Mouse (Mus musculus) c-Kit-negative CD71-positive TER-119-positive erythroid progenitor cells, embryonic 14.5 days (primary cell): Measurements from ENCODE around the gene Klrb1c.
"Not testable (repeated sequence)": the region's sequence is repeated elsewhere in the genome, so short reads cannot be mapped to it uniquely, and the experiment has no call there.

ENCODE experiments used
- DNase-seq: peaks from one replicate; pipeline ENCODE4 v3.0.0-alpha.2; 2013; ENCODE audit warnings: low read depth, low spot score

Gene Klrb1c

DNA sequence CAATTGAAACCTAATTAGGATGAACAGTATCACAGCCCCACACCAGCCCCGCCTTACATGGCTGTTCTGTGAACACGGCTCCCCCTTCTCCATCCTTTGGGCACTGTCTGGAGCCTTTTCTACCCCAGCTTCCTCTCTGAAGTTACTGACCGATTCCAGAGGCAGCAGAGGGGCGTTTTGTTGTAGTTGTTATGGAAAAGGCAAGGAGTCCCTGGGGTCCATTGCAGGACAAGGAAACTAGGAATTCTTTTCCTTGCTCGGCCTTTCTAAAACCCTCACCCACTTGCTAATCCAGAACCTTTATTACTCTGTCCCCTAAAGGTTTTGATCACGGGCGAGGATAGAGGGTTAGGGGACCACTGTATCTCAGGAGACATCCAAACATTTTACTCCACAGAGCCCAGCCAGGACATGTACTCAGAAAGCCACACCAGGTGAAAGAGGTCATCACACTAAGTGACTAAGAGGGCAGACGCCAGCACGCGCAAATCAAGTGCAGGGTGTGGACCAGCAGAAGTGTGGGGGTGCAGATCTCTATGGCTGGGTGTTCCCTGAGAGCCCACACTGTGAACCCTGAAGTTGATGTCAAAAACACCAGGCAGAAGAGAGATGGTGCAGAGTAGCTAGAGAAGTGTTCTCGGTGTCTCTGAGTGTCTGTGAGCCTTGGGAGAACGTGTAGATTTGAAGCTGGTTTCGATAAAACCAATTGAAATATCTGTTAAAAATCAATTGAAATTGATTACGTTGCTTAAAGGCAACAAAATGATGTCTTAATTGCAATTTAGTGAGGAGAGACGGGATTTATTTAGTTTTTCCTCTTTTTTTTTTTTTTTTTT, 9.1 kb upstream of the Klrb1c start:
- DNase-seq = no peak

DNA sequence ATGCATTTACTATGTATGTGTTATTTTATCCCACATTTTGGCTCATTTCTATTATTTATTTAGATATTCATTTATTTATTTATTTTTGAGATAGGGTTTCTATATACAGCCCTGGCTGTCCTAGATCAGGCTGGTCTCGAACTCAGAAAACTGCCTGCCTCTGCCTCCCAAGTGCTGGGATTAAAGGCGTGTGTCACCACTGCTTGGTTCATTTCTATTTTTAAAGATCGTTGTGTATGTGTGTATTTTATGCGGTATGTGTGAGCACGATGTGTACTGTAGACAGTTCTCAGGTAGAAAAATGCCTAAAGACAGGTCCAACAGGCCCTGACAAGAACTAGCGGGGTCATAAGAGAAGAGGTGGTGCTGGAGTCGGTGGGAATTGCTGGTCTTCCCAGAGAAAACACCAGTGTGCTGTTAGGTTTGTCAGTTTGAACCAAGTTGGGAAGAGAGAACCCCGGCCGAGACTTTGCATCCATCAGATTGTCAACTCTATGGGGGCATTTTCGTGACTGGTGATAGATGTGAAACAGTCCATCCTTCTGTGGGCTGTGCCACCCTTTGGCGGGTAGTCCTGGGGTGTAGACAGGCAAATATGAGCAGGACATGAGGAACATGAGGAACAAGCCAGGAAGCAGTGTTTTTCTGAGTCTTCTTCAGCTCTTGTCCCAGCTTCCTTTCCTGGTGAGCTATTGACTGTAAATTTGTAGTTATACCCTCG, 8.3 kb upstream of the Klrb1c start:
- no peak for DNase-seq

- no peak for DNase-seq
These were observed 7.4 kb upstream of the Klrb1c start for GRCm38 (mm10) chr6:128796321-128796955.

DNA sequence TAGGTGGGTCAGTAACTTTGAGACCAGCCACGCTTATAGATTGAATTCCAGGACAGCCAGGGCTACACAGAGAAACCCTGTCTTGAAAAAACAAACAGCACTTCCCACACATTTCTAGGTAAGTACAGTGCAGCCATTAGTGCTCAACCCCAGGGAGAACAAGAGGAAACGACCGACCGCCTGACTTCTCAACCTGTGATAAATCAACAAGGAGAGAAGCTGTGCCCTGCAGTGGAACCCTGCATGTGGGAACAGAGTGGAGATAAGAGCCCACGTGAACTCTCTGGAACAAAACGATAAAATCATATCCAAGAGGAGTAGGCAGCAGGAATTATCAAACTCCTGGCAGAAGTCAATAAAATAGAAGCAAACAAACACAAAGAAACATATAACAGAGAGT, 4.7 kb upstream of the Klrb1c start:
- no peak for DNase-seq

DNA sequence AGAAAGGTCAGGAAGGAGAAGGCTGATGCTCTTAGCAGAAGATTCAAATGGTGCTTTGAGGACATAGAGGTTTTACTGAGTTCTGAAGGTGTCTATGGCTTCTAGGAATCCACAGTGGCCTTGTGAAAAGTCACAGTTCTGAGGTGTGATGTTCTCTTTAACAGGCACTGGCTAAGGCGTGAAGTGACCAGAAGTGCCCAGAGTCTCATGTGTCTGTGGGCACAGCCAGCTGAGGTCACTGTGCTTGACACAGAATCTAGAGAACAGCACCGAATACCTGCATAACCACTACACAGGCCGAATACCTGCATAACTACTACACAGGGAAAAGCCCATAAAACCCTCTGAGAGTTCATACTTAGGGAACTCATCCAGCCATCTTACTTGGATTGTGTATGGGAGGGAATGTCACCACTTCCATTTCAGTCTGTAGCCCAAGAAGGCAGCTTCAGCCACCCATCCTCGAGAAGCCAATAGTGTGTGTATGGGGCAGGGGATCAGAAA, 1.5 kb upstream of the Klrb1c start:
- not testable (repeated sequence) for DNase-seq

GRCm38 (mm10) chr6:128788517-128788916, 498 bp downstream of the Klrb1c start:
- no peak for DNase-seq

- not testable (repeated sequence) for DNase-seq
These were observed 2.6 kb downstream of the Klrb1c start for GRCm38 (mm10) chr6:128786396-128786795.

DNA sequence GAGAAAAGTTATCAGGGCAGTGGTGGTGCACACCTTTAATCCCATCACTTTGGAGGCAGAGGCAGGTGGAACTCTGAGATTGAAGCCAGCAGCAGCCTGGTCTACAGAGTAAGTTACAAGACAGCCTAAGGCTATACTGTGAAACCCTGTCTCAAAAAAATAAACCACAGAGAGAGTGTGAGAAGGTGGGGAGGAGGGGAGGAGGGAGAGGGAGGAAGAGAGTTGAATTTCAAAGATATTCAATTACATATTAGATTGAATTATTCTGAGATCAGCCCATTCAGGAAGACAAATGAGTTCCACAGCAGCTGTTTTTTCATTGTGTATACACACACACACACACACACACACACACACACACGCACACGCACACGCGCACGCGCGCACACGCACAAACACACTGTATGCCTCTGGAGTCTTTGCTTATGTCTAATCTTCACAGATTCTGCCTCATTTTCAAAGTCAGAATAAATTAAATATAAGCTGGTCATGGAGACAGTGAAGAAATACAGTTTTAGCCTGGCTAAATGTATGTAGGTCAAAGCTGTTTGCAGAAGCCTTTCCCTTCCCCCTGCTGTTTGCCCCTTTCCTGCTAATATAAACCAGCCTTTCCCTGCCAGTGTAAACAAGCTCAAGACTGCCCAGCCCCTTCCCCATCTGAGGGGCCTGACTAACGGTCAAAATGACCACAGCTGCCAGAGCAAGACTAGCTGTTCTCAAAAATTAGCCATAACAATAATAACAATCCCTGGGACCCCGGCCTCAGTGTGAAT, 19.3 kb downstream of the Klrb1c start:
- DNase-seq = no peak

GRCm38 (mm10) chr6:128768047-128768446, 21.0 kb downstream of the Klrb1c start:
- DNase-seq = no peak

- not testable (repeated sequence) for DNase-seq
These were observed 22.3 kb downstream of the Klrb1c start for GRCm38 (mm10) chr6:128766486-128767254.

DNA sequence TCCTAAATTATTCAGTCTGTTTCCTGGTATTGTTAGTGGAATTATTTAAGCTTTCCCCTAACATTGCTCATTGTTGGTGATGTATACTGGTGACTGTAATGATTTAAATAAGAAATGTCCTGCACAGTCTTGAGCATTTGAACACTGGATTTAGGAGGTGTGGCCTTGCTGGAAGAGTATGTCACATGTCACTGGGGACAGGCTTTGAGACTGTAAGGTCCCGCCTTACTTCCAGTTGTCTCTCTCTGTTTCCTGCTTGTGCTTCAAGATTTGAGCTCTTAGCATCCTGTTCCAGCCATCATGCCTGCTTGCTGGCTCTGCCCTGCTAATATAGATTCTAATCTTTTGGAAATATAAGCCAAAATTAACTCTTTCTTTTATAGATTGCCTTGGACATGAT, 23.8 kb downstream of the Klrb1c start:
- DNase-seq = no peak

GRCm38 (mm10) chr6:128764598-128764997, 24.4 kb downstream of the Klrb1c start:
- DNase-seq = no peak

- peak; percentile 82 for DNase-seq
These were observed 25.1 kb downstream of the Klrb1c start for GRCm38 (mm10) chr6:128763736-128764523.

- DNase-seq = not testable (repeated sequence)
These were observed 25.9 kb downstream of the Klrb1c start for GRCm38 (mm10) chr6:128762892-128763670.

- no peak for DNase-seq
These were observed 27.9 kb downstream of the Klrb1c start for GRCm38 (mm10) chr6:128761144-128761540.

- DNase-seq = peak; percentile 70
These were observed 28.4 kb downstream of the Klrb1c start for GRCm38 (mm10) chr6:128760416-128761143.

GRCm38 (mm10) chr6:128760016-128760415, 29.0 kb downstream of the Klrb1c start:
- DNase-seq = peak; percentile 62

GRCm38 (mm10) chr6:128759221-128759950, 29.6 kb downstream of the Klrb1c start:
- DNase-seq = no peak
